In genomic region chr14:107080407-107080806, GRCm38 (mm10) we compare ENCODE assay signal across 23 mouse cellular contexts.
A peak's percentile ranks its signal among the peaks of the same experiment; 100 is the strongest.
DNase-seq lines count a peak whose midpoint lies in the region; ATAC-seq and TF ChIP-seq lines count a peak whose summit lies in the region.
"Had no signal": no experiment of that assay in that cellular context is flagged by ENCODE, and none has a peak within 500 bp of the region (broad histone marks: within the 10 kb centered on the region; RNA-seq: fewer than 3 reads in every experiment).

No protein-coding gene starts in this region.

- peak; percentile 9 for DNase-seq in forebrain, postnatal 0 days
- no peak for DNase-seq in forebrain, embryonic 10.5 days (ENCODE audit: extremely low spot score, low spot score)
- DNase-seq in midbrain, embryonic 11.5 days (ENCODE audit: low spot score, missing footprints), result peak; percentile 17
- peak; percentile 53 for DNase-seq in 416B (ENCODE audit: low read depth)
- DNase-seq: adrenal gland, adult 8-10 months; adrenal gland, postnatal 14 days; cerebellum, adult 11 months; cerebellum, adult 18-20 months; cerebellum, adult 8-10 months; cerebellum, adult 9-11 months; cerebellum, postnatal 14 days; cerebellum, postnatal 36 days; embryo, embryonic 11 days had no signal

- H3K9me3 ChIP-seq in forebrain, postnatal 0 days (ENCODE audit: low read length), result no peaks in the 10 kb centered on the region
- no peaks in the 10 kb centered on the region for H3K9me3 ChIP-seq in forebrain, embryonic 10.5 days
- H3K9me3 ChIP-seq in midbrain, embryonic 11.5 days (ENCODE audit: control insufficient read depth, low read length), result no peaks in the 10 kb centered on the region
- H3K9me3 ChIP-seq in midbrain, embryonic 16.5 days (replicated peaks; ENCODE audit: control insufficient read depth, low read length, poor library complexity, severe bottlenecking), result no peaks in the 10 kb centered on the region
- no peaks in the 10 kb centered on the region for H3K9me3 ChIP-seq in intestine, embryonic 15.5 days
- H3K9me3 ChIP-seq: embryonic facial prominence, embryonic 13.5 days; embryonic facial prominence, embryonic 15.5 days; forebrain, embryonic 13.5 days; forebrain, embryonic 15.5 days had no signal

- no peaks in the 10 kb centered on the region for H3K79me2 ChIP-seq in myocyte (ENCODE audit: control insufficient read depth, insufficient read depth)

- TF ChIP-seq CTCF in forebrain, postnatal 0 days (IDR thresholded peaks at IDR 0.05; ENCODE audit: low read depth), result no peak

- no peak overlapping the region for H3K27ac ChIP-seq in forebrain, postnatal 0 days (ENCODE audit: low read depth, low read length)
- H3K27ac ChIP-seq in forebrain, embryonic 10.5 days, result no peak overlapping the region
- no peak overlapping the region for H3K27ac ChIP-seq in midbrain, embryonic 11.5 days (ENCODE audit: low read depth, low read length)
- no peak overlapping the region for H3K27ac ChIP-seq in midbrain, embryonic 16.5 days (ENCODE audit: low read length)
- H3K27ac ChIP-seq in intestine, embryonic 15.5 days, result no peak overlapping the region
- H3K27ac ChIP-seq: embryonic facial prominence, embryonic 13.5 days; embryonic facial prominence, embryonic 15.5 days; forebrain, embryonic 13.5 days; forebrain, embryonic 15.5 days had no signal

- TF ChIP-seq POLR2A in myocyte (IDR thresholded peaks at IDR 0.05; ENCODE audit: insufficient read length, low read depth), result no peak

- no peak overlapping the region for H3K4me2 ChIP-seq in forebrain, postnatal 0 days (ENCODE audit: low read depth)
- H3K4me2 ChIP-seq in midbrain, embryonic 11.5 days, result no peak overlapping the region
- H3K4me2 ChIP-seq in midbrain, embryonic 16.5 days (ENCODE audit: low read length), result no peak overlapping the region
- no peak overlapping the region for H3K4me2 ChIP-seq in myocyte (ENCODE audit: low read depth)
- H3K4me2 ChIP-seq in intestine, embryonic 15.5 days (replicated peaks), result no peak overlapping the region
- H3K4me2 ChIP-seq: embryonic facial prominence, embryonic 13.5 days; embryonic facial prominence, embryonic 15.5 days; forebrain, embryonic 13.5 days; forebrain, embryonic 15.5 days had no signal

- H3K9ac ChIP-seq in forebrain, postnatal 0 days, result no peak overlapping the region
- H3K9ac ChIP-seq in midbrain, embryonic 11.5 days (ENCODE audit: low read length), result no peak overlapping the region
- H3K9ac ChIP-seq in midbrain, embryonic 16.5 days (ENCODE audit: low read depth, low read length), result no peak overlapping the region
- H3K9ac ChIP-seq in intestine, embryonic 15.5 days, result no peak overlapping the region
- H3K9ac ChIP-seq: embryonic facial prominence, embryonic 13.5 days; embryonic facial prominence, embryonic 15.5 days; forebrain, embryonic 13.5 days; forebrain, embryonic 15.5 days had no signal

- no peaks in the 10 kb centered on the region for H3K4me1 ChIP-seq in forebrain, postnatal 0 days (ENCODE audit: insufficient read depth)
- H3K4me1 ChIP-seq in forebrain, embryonic 10.5 days, result no peaks in the 10 kb centered on the region
- H3K4me1 ChIP-seq in midbrain, embryonic 11.5 days (ENCODE audit: control insufficient read depth, insufficient read depth, low read length), result no peaks in the 10 kb centered on the region
- H3K4me1 ChIP-seq in midbrain, embryonic 16.5 days (ENCODE audit: control insufficient read depth, insufficient read depth, low read length), result no peaks in the 10 kb centered on the region
- no peaks in the 10 kb centered on the region for H3K4me1 ChIP-seq in intestine, embryonic 15.5 days (replicated peaks)
- H3K4me1 ChIP-seq: embryonic facial prominence, embryonic 13.5 days; embryonic facial prominence, embryonic 15.5 days; forebrain, embryonic 13.5 days; forebrain, embryonic 15.5 days had no signal

- no peaks in the 10 kb centered on the region for H3K36me3 ChIP-seq in forebrain, postnatal 0 days (ENCODE audit: insufficient read depth)
- no peaks in the 10 kb centered on the region for H3K36me3 ChIP-seq in forebrain, embryonic 10.5 days (replicated peaks)
- H3K36me3 ChIP-seq in midbrain, embryonic 11.5 days (ENCODE audit: control insufficient read depth, insufficient read depth, low read length), result no peaks in the 10 kb centered on the region
- H3K36me3 ChIP-seq in midbrain, embryonic 16.5 days (ENCODE audit: control insufficient read depth, insufficient read depth, low read length), result no peaks in the 10 kb centered on the region
- H3K36me3 ChIP-seq in myocyte (ENCODE audit: control insufficient read depth, insufficient read depth), result no peaks in the 10 kb centered on the region
- no peaks in the 10 kb centered on the region for H3K36me3 ChIP-seq in intestine, embryonic 15.5 days
- H3K36me3 ChIP-seq: embryonic facial prominence, embryonic 13.5 days; embryonic facial prominence, embryonic 15.5 days; forebrain, embryonic 15.5 days had no signal

- H3K27me3 ChIP-seq in forebrain, postnatal 0 days (ENCODE audit: insufficient read depth, low read length), result no peaks in the 10 kb centered on the region
- H3K27me3 ChIP-seq in forebrain, embryonic 10.5 days (ENCODE audit: poor library complexity, severe bottlenecking), result no peaks in the 10 kb centered on the region
- no peaks in the 10 kb centered on the region for H3K27me3 ChIP-seq in midbrain, embryonic 11.5 days (ENCODE audit: control insufficient read depth, insufficient read depth, low read length)
- H3K27me3 ChIP-seq in midbrain, embryonic 16.5 days (ENCODE audit: control insufficient read depth, insufficient read depth, low read depth, low read length), result no peaks in the 10 kb centered on the region
- H3K27me3 ChIP-seq in myocyte (ENCODE audit: control insufficient read depth, insufficient read depth, insufficient read length), result no peaks in the 10 kb centered on the region
- H3K27me3 ChIP-seq in intestine, embryonic 15.5 days (replicated peaks), result no peaks in the 10 kb centered on the region
- H3K27me3 ChIP-seq: embryonic facial prominence, embryonic 13.5 days; embryonic facial prominence, embryonic 15.5 days; forebrain, embryonic 13.5 days; forebrain, embryonic 15.5 days; Patski had no signal

- no peak for ATAC-seq in forebrain, postnatal 0 days
- no peak for ATAC-seq in midbrain, embryonic 11.5 days (ENCODE audit: low FRiP score)
- no peak for ATAC-seq in midbrain, embryonic 16.5 days
- ATAC-seq in intestine, embryonic 15.5 days, result no peak
- ATAC-seq: activated CD4-positive, CD25-positive, alpha-beta regulatory T cell, adult 4 months; forebrain, embryonic 13.5 days; forebrain, embryonic 15.5 days; Patski had no signal

- no peak overlapping the region for H3ac ChIP-seq in myocyte (ENCODE audit: control insufficient read depth, insufficient read length)

- no peak overlapping the region for H3K4me3 ChIP-seq in forebrain, postnatal 0 days (ENCODE audit: low read depth, low read length)
- no peak overlapping the region for H3K4me3 ChIP-seq in forebrain, embryonic 10.5 days
- H3K4me3 ChIP-seq in midbrain, embryonic 11.5 days (ENCODE audit: low read depth, low read length), result no peak overlapping the region
- no peak overlapping the region for H3K4me3 ChIP-seq in midbrain, embryonic 16.5 days (ENCODE audit: low read depth, low read length)
- no peak overlapping the region for H3K4me3 ChIP-seq in myocyte
- no peak overlapping the region for H3K4me3 ChIP-seq in intestine, embryonic 15.5 days (replicated peaks)
- H3K4me3 ChIP-seq: embryonic facial prominence, embryonic 13.5 days; embryonic facial prominence, embryonic 15.5 days; erythroblast, embryonic 14.5 days; forebrain, embryonic 13.5 days; forebrain, embryonic 15.5 days had no signal

TF ChIP-seq in myocyte, 11 proteins besides CTCF, POLR2A, EP300 and RAD21:
- TF ChIP-seq CEBPB (IDR thresholded peaks at IDR 0.05; ENCODE audit: insufficient read depth, poor library complexity, severe bottlenecking) (peak; percentile 86), MAX (IDR thresholded peaks at IDR 0.05; ENCODE audit: low read depth) (no peak), USF1 (IDR thresholded peaks at IDR 0.05; ENCODE audit: low read depth) (no peak)
